Mouse (Mus musculus) right cerebral cortex, postnatal 10 days (tissue): ENCODE data around the gene Zfp423.

Source experiments
- DNase-seq, 2 experiments: peaks; one replicate each; pipeline ENCODE4 v3.0.0; 2021; ENCODE audit warnings: low spot score in 2 of 2

Gene Zfp423

GRCm38 (mm10) chr8:87746072-87746471, 213.3 kb downstream of the Zfp423 start:
- DNase-seq: no peak

DNA sequence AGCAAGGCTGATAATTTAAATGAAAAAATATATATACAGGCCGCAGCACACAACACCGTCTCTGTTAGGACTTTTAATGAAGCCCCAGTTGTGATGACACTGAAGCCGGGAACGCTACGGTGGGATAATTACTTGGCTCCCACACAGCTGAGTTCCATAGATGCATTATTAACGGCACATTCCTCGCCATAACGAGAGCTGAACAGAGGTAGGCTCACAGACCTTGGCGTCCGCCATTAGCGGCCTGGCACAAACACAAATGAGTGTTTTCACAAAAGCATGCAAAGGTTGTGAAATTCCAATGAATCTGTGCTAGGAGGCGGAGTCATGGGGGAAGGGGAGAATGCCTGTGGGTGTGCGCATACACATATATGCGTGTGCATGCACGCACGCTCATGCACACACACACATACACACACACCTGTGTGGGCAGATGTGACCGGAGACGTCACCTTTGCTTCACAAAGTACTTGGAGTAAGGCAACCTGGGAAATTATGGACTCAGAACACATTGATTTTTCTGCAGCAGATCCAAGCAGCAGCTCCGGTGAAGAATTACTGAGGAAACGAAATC, 214.2 kb downstream of the Zfp423 start:
- DNase-seq: no peak

GRCm38 (mm10) chr8:87744556-87744955, 214.8 kb downstream of the Zfp423 start:
- no peak for DNase-seq

DNA sequence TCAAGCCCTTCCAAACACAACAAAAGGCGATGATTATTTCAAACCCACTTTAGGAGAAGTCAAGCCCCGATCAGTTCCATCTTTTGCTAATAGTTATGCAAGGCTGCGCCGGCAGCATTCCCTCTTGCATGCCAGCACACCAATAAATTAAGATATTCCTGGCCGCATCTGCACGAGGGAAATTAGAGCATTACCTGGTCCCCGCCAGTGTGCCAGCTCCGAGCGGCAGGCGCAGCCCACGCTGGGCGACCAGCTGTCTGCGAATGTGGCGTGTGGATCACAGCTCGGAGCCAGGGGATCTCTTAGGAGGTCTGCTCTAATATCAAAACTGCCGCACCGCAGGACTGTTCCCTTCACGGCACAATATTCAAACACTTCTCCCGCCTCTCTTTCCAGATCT, 217.4 kb downstream of the Zfp423 start:
- no peak for DNase-seq

DNA sequence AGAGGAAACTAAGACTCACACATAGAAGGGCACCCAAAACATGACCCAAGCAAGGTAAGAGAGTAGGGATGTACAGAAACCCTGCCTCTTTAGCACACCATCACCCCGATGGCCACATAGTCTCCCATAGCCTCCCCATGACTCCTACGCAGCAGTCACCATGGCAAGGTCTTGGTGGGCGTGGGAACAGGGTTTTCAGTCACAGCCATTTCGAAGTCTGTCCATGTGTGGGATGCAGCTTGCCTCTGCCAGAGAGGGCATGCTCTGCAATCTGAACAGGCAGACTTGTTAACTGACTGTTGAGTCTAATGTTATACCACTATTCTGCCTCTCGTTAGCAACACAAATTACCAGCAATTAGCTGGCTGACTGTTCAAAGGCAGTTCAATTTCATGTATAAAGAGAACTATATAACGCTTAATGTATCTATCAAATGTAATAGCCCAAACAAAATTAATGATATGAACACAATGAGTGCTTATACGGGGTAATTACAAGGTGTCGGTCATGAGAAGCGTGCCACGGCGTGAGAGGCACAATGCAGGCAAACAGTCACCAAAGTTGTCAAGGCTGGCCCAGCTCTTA, 218.4 kb downstream of the Zfp423 start:
- DNase-seq: no peak

GRCm38 (mm10) chr8:87737900-87738299, 221.5 kb downstream of the Zfp423 start:
- peak; percentile 59 to 62 for DNase-seq

DNA sequence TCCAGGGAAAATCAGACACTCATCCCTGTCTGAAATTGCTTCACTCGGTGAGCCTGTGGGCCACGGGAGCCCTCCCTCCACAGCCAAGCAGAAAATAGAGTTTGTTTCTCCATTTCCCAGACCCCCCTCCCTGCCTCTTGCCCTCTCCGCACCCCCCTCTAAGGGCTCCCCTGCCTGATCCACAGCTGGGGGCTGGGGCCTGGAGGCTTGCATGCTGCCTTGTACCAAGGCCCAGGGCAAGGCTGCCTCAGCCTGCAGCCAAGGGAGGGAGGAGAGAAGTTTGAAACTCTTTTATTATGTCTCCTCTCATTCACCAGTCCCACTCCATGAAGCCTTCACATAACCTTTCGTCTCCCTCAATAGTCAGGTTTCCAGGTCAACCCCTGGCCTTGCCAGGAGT, 224.5 kb downstream of the Zfp423 start:
- no peak for DNase-seq

GRCm38 (mm10) chr8:87734496-87734895, 224.9 kb downstream of the Zfp423 start:
- no peak for DNase-seq

DNA sequence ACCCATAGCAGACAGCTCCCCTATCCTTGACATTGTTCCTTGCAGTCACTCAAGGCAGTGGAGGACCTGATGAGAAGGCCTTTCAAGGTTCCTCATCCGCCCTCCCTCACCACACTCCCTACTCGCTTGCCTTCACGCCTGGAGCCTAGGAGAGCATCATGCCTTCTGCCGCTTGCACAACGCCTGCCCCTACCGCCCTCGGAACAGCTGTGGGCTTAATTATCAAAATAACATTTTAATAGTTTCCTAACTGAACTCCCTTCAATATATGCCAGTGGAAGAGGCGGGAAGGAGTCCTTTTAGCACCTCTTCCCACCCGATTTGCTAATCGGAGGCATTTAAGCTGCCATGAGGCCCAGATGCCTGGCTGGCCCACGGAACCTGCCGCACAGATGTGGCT, 228.3 kb downstream of the Zfp423 start:
- DNase-seq: no peak

GRCm38 (mm10) chr8:87723015-87723414, 236.4 kb downstream of the Zfp423 start:
- DNase-seq: no peak

DNA sequence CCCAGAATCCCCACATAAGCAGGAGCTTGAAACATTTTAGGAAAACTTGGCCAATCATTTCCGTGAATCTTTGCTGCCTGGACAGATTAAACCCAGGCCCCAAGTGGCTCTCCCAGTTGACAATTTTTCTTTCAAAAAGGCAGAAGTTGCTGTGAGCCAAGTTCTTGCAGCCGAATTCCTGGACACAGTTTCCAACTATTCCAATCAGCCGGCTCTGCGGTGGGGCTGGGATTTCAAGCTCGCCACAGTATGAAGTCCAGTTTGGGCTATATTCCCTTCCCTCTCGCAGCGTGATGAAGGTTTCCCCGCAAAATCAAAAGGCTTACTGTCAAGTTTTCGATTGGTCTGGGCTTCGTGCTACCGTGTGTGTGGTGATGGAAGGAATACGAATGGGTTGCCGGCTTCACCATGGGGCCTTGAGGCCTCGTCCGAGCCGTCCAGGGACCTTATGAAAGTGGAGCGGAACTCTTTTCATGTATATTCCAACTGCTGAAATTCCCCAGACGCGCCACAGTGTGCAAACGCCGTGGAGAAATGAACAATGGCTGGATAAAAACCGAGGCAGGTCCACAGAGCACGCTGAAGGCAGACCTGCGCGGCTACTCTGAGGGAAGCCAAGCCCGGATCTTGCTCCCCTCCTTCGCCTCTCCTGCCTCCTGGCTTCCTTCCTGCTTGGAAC, 240.1 kb downstream of the Zfp423 start:
- no peak for DNase-seq

DNA sequence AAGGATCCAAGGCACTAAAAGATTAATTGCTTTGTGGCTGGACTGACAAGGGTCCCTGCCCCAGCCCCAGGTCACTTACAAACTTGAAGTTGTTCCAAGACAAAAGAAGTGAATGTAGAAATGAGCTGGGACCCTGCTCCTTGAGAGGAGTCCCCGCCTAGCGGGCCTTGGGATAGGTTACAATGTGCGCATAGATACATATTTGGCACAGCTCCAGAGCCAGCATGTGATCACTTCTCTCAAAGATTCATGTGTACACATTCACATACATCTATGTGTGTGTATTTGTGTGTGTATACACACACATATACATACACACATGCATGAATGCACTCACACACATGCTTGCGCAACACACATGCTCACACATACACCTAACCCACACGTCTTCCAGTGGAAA, 241.9 kb downstream of the Zfp423 start:
- DNase-seq: no peak

GRCm38 (mm10) chr8:87716726-87717248, 242.6 kb downstream of the Zfp423 start:
- DNase-seq: no peak

DNA sequence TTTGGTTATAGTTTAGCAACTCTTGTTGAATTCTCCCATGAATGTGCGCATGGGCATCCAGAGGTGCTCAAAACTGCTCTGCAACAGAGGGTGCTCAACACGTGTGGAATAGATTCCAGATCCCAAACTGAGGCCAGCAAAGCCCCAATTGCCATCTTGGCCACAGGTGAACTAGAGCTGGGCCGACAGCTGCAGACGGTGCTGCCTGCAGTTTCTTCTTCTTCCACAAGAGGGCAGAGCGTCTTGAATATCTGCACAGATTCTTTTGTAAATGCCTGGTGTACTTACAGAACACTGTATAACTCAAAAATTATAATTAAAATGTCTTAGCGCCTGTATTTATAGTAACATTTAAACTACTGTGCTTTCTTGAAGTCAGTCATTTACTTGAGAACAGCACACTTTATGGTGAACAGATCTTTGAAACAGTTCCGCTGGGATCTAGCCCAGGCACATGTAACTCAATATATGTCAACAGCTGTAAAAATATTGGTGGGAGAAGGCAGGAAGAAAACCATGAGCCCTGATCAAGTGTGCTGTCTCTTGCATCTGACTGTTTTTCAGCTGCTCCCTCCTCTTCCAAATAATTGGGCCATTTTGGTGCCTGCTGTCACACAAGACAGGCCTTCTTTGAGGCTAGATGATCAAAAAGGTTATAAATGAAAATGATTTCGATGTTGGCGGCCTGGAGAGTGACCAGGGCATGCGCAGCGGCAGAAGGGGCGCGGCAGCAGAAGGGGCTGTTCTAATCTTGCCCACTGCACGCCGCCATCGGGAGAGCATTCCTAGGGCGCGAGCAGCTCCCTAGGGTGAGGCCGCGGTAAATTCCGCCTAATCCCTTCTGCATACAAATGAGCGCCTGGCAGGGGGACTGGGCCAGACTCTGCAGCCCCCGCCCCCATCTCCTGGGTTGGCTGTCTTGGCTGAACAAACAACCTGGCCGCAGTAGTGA, 243.4 kb downstream of the Zfp423 start:
- peak; percentile 77 to 86 for DNase-seq

DNA sequence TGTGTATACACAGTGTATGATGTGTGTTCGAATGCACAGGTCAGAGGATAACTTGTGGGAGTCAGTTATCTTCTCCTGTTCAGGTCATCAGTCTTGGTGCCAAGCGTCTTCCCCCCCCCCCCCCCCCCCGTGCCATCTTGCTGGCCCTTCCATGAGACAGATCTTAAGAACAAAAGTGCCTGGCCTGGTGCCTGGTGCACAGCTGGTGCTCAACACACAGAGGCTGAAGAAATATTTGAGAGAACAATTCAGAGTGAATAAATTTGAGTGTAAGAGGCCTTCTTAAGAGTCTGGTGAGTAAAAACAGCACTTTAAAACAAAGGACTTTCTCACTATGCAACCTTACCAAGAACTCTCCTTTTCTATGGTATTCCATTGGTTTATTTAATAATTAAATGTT, 245.4 kb downstream of the Zfp423 start:
- DNase-seq: no peak

DNA sequence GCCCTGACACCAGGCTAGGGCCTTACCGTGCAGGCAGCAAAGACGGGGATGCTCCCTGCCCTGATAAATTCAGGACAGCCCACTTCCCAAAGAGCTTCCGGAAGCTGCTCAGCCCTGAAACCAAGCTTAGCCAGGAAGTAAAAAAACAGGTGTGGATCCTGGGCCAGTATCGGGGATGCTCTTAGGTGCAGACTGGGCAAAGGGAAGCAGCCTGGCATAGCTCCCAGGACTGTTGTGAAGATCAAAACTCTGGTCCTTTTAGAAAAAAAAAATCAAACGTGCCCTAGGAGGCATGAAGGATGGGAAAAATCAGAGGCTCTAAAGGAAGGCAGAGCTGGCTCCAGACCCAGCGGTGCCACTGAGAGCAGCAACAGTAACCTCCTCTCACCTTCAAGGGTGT, 247.4 kb downstream of the Zfp423 start:
- DNase-seq: no peak

DNA sequence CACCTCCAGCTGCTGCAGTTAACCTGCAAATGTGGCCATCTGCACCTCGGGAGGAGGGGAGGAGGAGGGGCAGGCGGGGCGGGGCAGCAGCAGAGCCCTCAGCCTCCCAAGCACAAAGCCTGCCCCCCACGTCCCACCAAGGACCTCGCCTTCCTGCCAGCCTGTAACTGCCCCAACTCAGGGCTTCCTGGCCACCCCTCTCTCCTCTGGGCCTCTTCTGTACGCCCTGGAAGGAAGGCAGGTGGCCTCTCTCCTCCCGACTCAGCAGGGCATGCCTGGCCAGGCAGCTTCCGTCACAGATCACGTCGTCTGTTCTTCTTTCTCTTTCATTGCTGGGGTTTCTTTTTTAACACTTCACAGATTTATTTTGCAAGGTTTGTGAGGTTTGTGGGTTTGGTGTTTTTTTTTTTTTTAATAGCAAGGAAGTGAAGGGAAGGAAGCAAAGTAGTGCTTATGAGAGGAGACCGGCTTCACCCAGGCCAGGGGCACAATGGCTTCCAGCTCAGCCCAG, 251.2 kb downstream of the Zfp423 start:
- no peak for DNase-seq

DNA sequence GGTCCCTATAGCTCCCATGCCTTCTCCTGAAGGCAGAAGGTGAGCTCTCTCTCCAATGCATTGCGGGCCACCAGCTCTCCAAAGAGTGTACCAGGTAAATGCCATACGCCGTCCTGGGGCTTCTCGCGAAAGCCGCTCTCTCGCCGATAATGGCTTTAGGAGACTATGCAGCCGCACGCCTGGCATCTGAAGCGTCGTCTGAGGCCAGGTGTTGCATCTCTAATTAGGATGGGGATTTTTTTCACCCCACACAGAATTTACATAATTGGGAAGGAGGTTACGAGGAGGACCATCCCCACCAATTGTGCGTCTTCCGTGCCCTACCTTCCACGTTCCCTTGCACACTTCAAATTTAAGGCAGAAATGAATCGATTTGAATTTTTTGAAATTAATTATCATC, 252.2 kb downstream of the Zfp423 start:
- no peak for DNase-seq

GRCm38 (mm10) chr8:87704756-87705155, 254.6 kb downstream of the Zfp423 start:
- no peak for DNase-seq

- DNase-seq: peak; percentile 57
These were observed 256.5 kb downstream of the Zfp423 start for GRCm38 (mm10) chr8:87702790-87703311.

GRCm38 (mm10) chr8:87702051-87702521, 257.3 kb downstream of the Zfp423 start:
- DNase-seq: peak; percentile 59 to 60
